Mouse (Mus musculus) myocyte (in vitro differentiated cells): ENCODE results near the gene Sfxn2. TPM values are rescaled to one million over a fixed set of nuclear protein-coding genes. Genes with fewer than 3 reads are reported as not detected.

Source experiments
- H3K27me3 ChIP-seq: one replicate; pipeline ENCODE4 v1.6.1; 2011; ENCODE audit not compliant: control insufficient read depth, insufficient read depth, insufficient read length
- H3K36me3 ChIP-seq: one replicate; pipeline ENCODE4 v1.6.1; 2011; ENCODE audit not compliant: control insufficient read depth, insufficient read depth
- H3K4me2 ChIP-seq: one replicate; pipeline ENCODE4 v1.6.1; 2011; ENCODE audit warnings: low read depth, control low read depth
- H3K4me3 ChIP-seq: one replicate; pipeline ENCODE4 v1.5.1; 2011; ENCODE audit warnings: mild to moderate bottlenecking, control low read depth, moderate library complexity
- H3K79me2 ChIP-seq: one replicate; pipeline ENCODE4 v1.6.1; 2011; ENCODE audit not compliant: control insufficient read depth, insufficient read depth
- H3ac ChIP-seq: one replicate; pipeline ENCODE4 v1.6.1; 2011; ENCODE audit not compliant: control insufficient read depth, insufficient read length
- CEBPB ChIP-seq: IDR thresholded peaks from 2 replicates; pipeline ENCODE4 v1.6.1; 2011; ENCODE audit warnings: mild to moderate bottlenecking, moderate library complexity; ENCODE audit not compliant: poor library complexity, insufficient read depth, severe bottlenecking
- E2F4 ChIP-seq: IDR thresholded peaks from one replicate; pipeline ENCODE4 v1.6.1; 2011; ENCODE audit warnings: mild to moderate bottlenecking, control low read depth, moderate library complexity; ENCODE audit not compliant: insufficient read depth
- MAX ChIP-seq: IDR thresholded peaks from one replicate; pipeline ENCODE4 v1.6.1; 2011; ENCODE audit warnings: low read depth, mild to moderate bottlenecking, control low read depth
- MYOD1 ChIP-seq, 3 experiments: IDR thresholded peaks; one replicate each; pipeline ENCODE4 v1.6.1; 2011; ENCODE audit warnings: control low read depth in 2 of 3, low read depth in 2 of 3, mild to moderate bottlenecking in 2 of 3, moderate library complexity in 1 of 3; ENCODE audit not compliant: insufficient read length in 2 of 3, control insufficient read depth in 1 of 3
- MYOG ChIP-seq, 3 experiments: IDR thresholded peaks; one replicate each; pipeline ENCODE4 v1.6.1; 2011; ENCODE audit warnings: control low read depth in 2 of 3, low read depth in 2 of 3, mild to moderate bottlenecking in 2 of 3; ENCODE audit not compliant: insufficient read length in 2 of 3, control insufficient read depth in 1 of 3, insufficient read depth in 1 of 3
- POLR2A ChIP-seq: IDR thresholded peaks from one replicate; pipeline ENCODE4 v1.6.1; 2011; ENCODE audit warnings: low read depth, mild to moderate bottlenecking, control low read depth, moderate library complexity; ENCODE audit not compliant: insufficient read length
- POLR2AphosphoS2 ChIP-seq: IDR thresholded peaks from one replicate; pipeline ENCODE4 v1.6.1; 2011; ENCODE audit warnings: low read depth, control low read depth; ENCODE audit not compliant: insufficient read length
- REST ChIP-seq: IDR thresholded peaks from one replicate; pipeline ENCODE4 v1.6.1; 2011; ENCODE audit warnings: mild to moderate bottlenecking, control low read depth, moderate library complexity; ENCODE audit not compliant: insufficient read depth, insufficient read length
- SRF ChIP-seq: IDR thresholded peaks from one replicate; pipeline ENCODE4 v1.6.1; 2011; ENCODE audit warnings: low read depth; ENCODE audit not compliant: control insufficient read depth, insufficient read length
- TCF12 ChIP-seq: IDR thresholded peaks from one replicate; pipeline ENCODE4 v1.6.1; 2011; ENCODE audit warnings: mild to moderate bottlenecking, control low read depth; ENCODE audit not compliant: poor library complexity, insufficient read depth, severe bottlenecking
- TCF3 ChIP-seq: IDR thresholded peaks from one replicate; pipeline ENCODE4 v1.6.1; 2011; ENCODE audit warnings: low read depth, control low read depth; ENCODE audit not compliant: insufficient read length
- USF1 ChIP-seq: IDR thresholded peaks from one replicate; pipeline ENCODE4 v1.6.1; 2011; ENCODE audit warnings: low read depth, mild to moderate bottlenecking, control low read depth, moderate library complexity
- polyA plus RNA-seq: library from polyadenylated mRNA; unstranded; fragments of >200 nt; fragmentation: generic; extraction: Trizol; gene quantifications from one replicate; pipeline ENCODE4 v1.2.1, GENCODE M21; 2012; ENCODE audit warnings: missing spikeins

Gene Sfxn2
- polyA plus RNA-seq, 1 experiment = 0.62 TPM

DNA sequence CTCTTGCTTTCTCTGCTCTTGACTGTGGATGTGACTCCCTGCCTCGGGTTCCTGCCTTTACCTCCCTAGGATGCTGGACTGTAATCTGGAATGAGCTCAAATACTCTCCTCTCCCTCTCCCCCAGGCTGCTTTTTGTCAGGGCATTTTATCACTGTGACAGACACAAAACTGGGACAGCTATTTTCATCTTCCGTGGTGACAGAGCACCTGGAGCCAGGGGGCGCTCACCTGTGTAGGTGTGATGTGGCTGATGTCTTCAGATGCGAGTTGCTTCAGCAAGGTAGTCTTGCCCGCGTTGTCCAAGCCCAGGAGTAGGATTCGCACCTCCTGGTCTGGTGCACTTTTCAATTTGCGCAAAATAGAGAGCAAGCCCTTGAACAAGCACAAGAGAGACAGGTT, 15.2 kb upstream of the Sfxn2 start:
- Histone ChIP-seq H3K4me2 (no peak overlapping the region), H3K4me3 (no peak overlapping the region), H3K27me3 (no peaks in the 10 kb centered on the region), H3K36me3 (no peaks in the 10 kb centered on the region), H3ac (no peak overlapping the region), H3K79me2 (no peaks in the 10 kb centered on the region)
- no peak for TF ChIP-seq MAX
- no peak for TF ChIP-seq POLR2AphosphoS2
- TF ChIP-seq POLR2A = no peak
- TF ChIP-seq MYOD1 (IDR thresholded peaks at IDR 0.05; ENCODE audit: control insufficient read depth in 1 of 3, insufficient read length in 2 of 3, low read depth in 2 of 3) = no peak

GRCm38 (mm10) chr19:46558631-46559030, 14.5 kb upstream of the Sfxn2 start:
- TF ChIP-seq POLR2A (no peak), TCF3 (no peak), MAX (no peak), CEBPB (no peak), SRF (no peak), REST (no peak), TCF12 (no peak), E2F4 (no peak), POLR2AphosphoS2 (no peak), USF1 (no peak), MYOG (IDR thresholded peaks at IDR 0.05; ENCODE audit: control insufficient read depth in 1 of 3, insufficient read depth in 1 of 3, insufficient read length in 2 of 3, low read depth in 2 of 3) (no peak), MYOD1 (IDR thresholded peaks at IDR 0.05; ENCODE audit: control insufficient read depth in 1 of 3, insufficient read length in 2 of 3, low read depth in 2 of 3) (no peak)
- Histone ChIP-seq H3K4me3 (no peak overlapping the region), H3ac (no peak overlapping the region), H3K27me3 (no peaks in the 10 kb centered on the region), H3K79me2 (no peaks in the 10 kb centered on the region), H3K36me3 (no peaks in the 10 kb centered on the region), H3K4me2 (no peak overlapping the region)

DNA sequence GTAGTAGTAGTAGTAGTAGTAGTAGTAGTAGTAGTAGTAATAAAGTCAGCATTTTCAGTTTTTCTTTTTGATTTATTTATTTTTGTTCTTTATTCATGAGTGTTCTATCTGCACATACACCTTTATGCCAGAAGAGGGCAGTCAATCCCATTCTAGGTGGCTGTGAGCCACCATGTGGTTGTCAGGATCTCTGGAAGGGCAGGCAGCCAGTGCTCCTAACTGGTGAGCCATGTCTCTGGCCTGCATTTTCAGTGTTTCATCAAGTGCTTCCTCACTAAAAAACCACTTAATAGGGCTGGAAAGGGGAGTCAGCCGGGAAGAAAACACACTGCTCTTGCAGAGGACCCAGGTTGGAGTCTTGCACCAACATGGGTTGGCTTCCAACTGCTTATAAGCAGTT, 11.0 kb upstream of the Sfxn2 start:
- no peaks in the 10 kb centered on the region for H3K79me2 ChIP-seq
- no peak overlapping the region for H3ac ChIP-seq
- no peaks in the 10 kb centered on the region for H3K27me3 ChIP-seq
- TF ChIP-seq TCF3 (no peak), MYOG (IDR thresholded peaks at IDR 0.05; ENCODE audit: control insufficient read depth in 1 of 3, insufficient read depth in 1 of 3, insufficient read length in 2 of 3, low read depth in 2 of 3) (no peak), MYOD1 (IDR thresholded peaks at IDR 0.05; ENCODE audit: control insufficient read depth in 1 of 3, insufficient read length in 2 of 3, low read depth in 2 of 3) (no peak), POLR2A (no peak), TCF12 (no peak), POLR2AphosphoS2 (no peak), REST (no peak), E2F4 (no peak), CEBPB (no peak)
- H3K36me3 ChIP-seq = no peaks in the 10 kb centered on the region
- H3K4me3 ChIP-seq = no peak overlapping the region
- no peak overlapping the region for H3K4me2 ChIP-seq

- no peaks in the 10 kb centered on the region for H3K79me2 ChIP-seq
- no peaks in the 10 kb centered on the region for H3K36me3 ChIP-seq
- H3K4me3 ChIP-seq = no peak overlapping the region
- no peak overlapping the region for H3K4me2 ChIP-seq
- H3ac ChIP-seq = no peak overlapping the region
- H3K27me3 ChIP-seq = no peaks in the 10 kb centered on the region
- TF ChIP-seq MAX = no peak
- no peak for TF ChIP-seq MYOG (IDR thresholded peaks at IDR 0.05; ENCODE audit: control insufficient read depth in 1 of 3, insufficient read depth in 1 of 3, insufficient read length in 2 of 3, low read depth in 2 of 3)
Measured at GRCm38 (mm10) chr19:46562581-46563515, 10.3 kb upstream of the Sfxn2 start.

DNA sequence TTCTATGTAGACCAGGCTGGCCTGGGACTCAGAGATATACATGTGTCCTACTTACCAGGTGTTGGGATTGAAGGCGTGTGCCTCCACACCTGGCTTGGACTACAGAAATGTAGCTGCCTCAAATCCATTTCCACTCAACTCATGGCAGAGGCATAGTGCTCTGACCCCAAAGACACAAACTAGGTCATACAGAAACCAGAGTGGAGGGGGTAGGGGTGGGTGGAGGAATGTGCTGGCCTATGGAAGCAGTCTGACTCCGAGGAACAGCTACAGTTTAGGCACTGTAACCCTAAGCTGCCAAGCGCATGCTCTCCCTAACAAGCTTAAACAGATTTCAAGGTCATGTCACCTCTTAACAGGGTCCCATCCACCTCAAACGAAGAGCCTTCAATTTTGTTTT, 9.6 kb upstream of the Sfxn2 start:
- Histone ChIP-seq H3K27me3 (no peaks in the 10 kb centered on the region), H3K79me2 (no peaks in the 10 kb centered on the region), H3K4me3 (no peak overlapping the region), H3K4me2 (no peak overlapping the region), H3K36me3 (no peaks in the 10 kb centered on the region), H3ac (no peak overlapping the region)
- TF ChIP-seq USF1 = no peak
- TF ChIP-seq TCF12 = no peak
- no peak for TF ChIP-seq SRF
- TF ChIP-seq CEBPB = no peak
- no peak for TF ChIP-seq MAX
- no peak for TF ChIP-seq POLR2A
- TF ChIP-seq MYOD1 (IDR thresholded peaks at IDR 0.05; ENCODE audit: control insufficient read depth in 1 of 3, insufficient read length in 2 of 3, low read depth in 2 of 3) = no peak
- TF ChIP-seq MYOG (IDR thresholded peaks at IDR 0.05; ENCODE audit: control insufficient read depth in 1 of 3, insufficient read depth in 1 of 3, insufficient read length in 2 of 3, low read depth in 2 of 3) = no peak
- TF ChIP-seq E2F4 = no peak
- no peak for TF ChIP-seq POLR2AphosphoS2
- TF ChIP-seq TCF3 = no peak
- TF ChIP-seq REST = no peak
